20 mouse cellular contexts compared by ENCODE assay signal in genomic region chr8:111602050-111602449, GRCm38 (mm10). TPM values are rescaled to one million over a fixed set of nuclear protein-coding genes. Genes with fewer than 3 reads are reported as not detected.
DNase-seq lines count a peak whose midpoint lies in the region; ATAC-seq and TF ChIP-seq lines count a peak whose summit lies in the region.
"Had no signal": no experiment of that assay in that cellular context is flagged by ENCODE, and none has a peak within 500 bp of the region (broad histone marks: within the 10 kb centered on the region; RNA-seq: fewer than 3 reads in every experiment).

No protein-coding gene starts in this region.

- H3K9ac ChIP-seq in forebrain, embryonic 14.5 days (ENCODE audit: low read length), result no peak overlapping the region
- no peak overlapping the region for H3K9ac ChIP-seq in lung, postnatal 0 days (replicated peaks; ENCODE audit: low read depth)
- H3K9ac ChIP-seq: heart, embryonic 12.5 days; intestine, embryonic 15.5 days; liver, embryonic 14.5 days; stomach, embryonic 15.5 days had no signal

- no peak for TF ChIP-seq POLR2A in cerebellum, adult 2 months (IDR thresholded peaks at IDR 0.05; ENCODE audit: borderline replicate concordance, insufficient read depth, low read length)

- H3K4me2 ChIP-seq in forebrain, embryonic 14.5 days (ENCODE audit: low read length), result no peak overlapping the region
- H3K4me2 ChIP-seq in lung, postnatal 0 days (replicated peaks; ENCODE audit: low read depth, low read length), result no peak overlapping the region
- H3K4me2 ChIP-seq: heart, embryonic 12.5 days; intestine, embryonic 15.5 days; stomach, embryonic 15.5 days had no signal

- H3K27me3 ChIP-seq in forebrain, embryonic 14.5 days (replicated peaks; ENCODE audit: control insufficient read depth, insufficient read depth, low read length), result no peaks in the 10 kb centered on the region
- H3K27me3 ChIP-seq in forebrain, embryonic 10.5 days (ENCODE audit: poor library complexity, severe bottlenecking), result no peaks in the 10 kb centered on the region
- H3K27me3 ChIP-seq in cerebellum, adult 2 months (ENCODE audit: control insufficient read depth, insufficient read depth, low read length), result no peaks in the 10 kb centered on the region
- no peaks in the 10 kb centered on the region for H3K27me3 ChIP-seq in hindbrain, embryonic 10.5 days (ENCODE audit: insufficient read depth, poor library complexity, severe bottlenecking)
- H3K27me3 ChIP-seq in lung, postnatal 0 days (replicated peaks; ENCODE audit: insufficient read depth, low read length), result no peaks in the 10 kb centered on the region
- H3K27me3 ChIP-seq: heart, embryonic 12.5 days; intestine, embryonic 15.5 days; stomach, embryonic 15.5 days had no signal

- no peak overlapping the region for H3K4me3 ChIP-seq in forebrain, embryonic 14.5 days (ENCODE audit: low read depth, low read length)
- no peak overlapping the region for H3K4me3 ChIP-seq in forebrain, embryonic 10.5 days
- no peak overlapping the region for H3K4me3 ChIP-seq in layer of hippocampus, adult 2 months
- no peak overlapping the region for H3K4me3 ChIP-seq in cerebellum, adult 2 months (replicated peaks; ENCODE audit: insufficient read depth, low read depth, low read length)
- no peak overlapping the region for H3K4me3 ChIP-seq in hindbrain, embryonic 10.5 days
- no peak overlapping the region for H3K4me3 ChIP-seq in lung, postnatal 0 days (ENCODE audit: low read depth, low read length)
- H3K4me3 ChIP-seq: erythroblast, embryonic 14.5 days; heart, embryonic 12.5 days; intestine, embryonic 15.5 days; limb, embryonic 10.5 days; midbrain, embryonic 10.5 days; stomach, embryonic 15.5 days had no signal

- H3K27ac ChIP-seq in forebrain, embryonic 14.5 days (ENCODE audit: low read depth, low read length), result no peak overlapping the region
- H3K27ac ChIP-seq in forebrain, embryonic 10.5 days, result no peak overlapping the region
- no peak overlapping the region for H3K27ac ChIP-seq in layer of hippocampus, adult 2 months
- no peak overlapping the region for H3K27ac ChIP-seq in cerebellum, adult 2 months (ENCODE audit: insufficient read depth, low read length)
- H3K27ac ChIP-seq in hindbrain, embryonic 10.5 days, result no peak overlapping the region
- H3K27ac ChIP-seq in lung, postnatal 0 days (ENCODE audit: low read length), result no peak overlapping the region
- H3K27ac ChIP-seq: intestine, embryonic 15.5 days; limb, embryonic 10.5 days; liver, embryonic 14.5 days; midbrain, embryonic 10.5 days; stomach, embryonic 15.5 days had no signal

- no peak for TF ChIP-seq EP300 in lung, postnatal 0 days (IDR thresholded peaks at IDR 0.05)

- TF ChIP-seq CTCF in layer of hippocampus, adult 2 months (conservative IDR thresholded peaks at IDR 0.05), result no peak
- no peak for TF ChIP-seq CTCF in cerebellum, adult 2 months (IDR thresholded peaks at IDR 0.05; ENCODE audit: borderline replicate concordance, insufficient read depth, low read depth, low read length)
- TF ChIP-seq CTCF in lung, postnatal 0 days (IDR thresholded peaks at IDR 0.05), result no peak

- no peaks in the 10 kb centered on the region for H3K36me3 ChIP-seq in forebrain, embryonic 14.5 days (ENCODE audit: control insufficient read depth, insufficient read depth, low read length)
- peaks cover 28% of the 10 kb centered on the region for H3K36me3 ChIP-seq in forebrain, embryonic 10.5 days (replicated peaks)
- peaks cover 19% of the 10 kb centered on the region for H3K36me3 ChIP-seq in hindbrain, embryonic 10.5 days
- H3K36me3 ChIP-seq in lung, postnatal 0 days (ENCODE audit: insufficient read depth, low read length), result no peaks in the 10 kb centered on the region
- H3K36me3 ChIP-seq: heart, embryonic 12.5 days; intestine, embryonic 15.5 days had no signal

- no peaks in the 10 kb centered on the region for H3K4me1 ChIP-seq in forebrain, embryonic 14.5 days (ENCODE audit: control insufficient read depth, insufficient read depth, low read length)
- peaks cover 9% of the 10 kb centered on the region for H3K4me1 ChIP-seq in forebrain, embryonic 10.5 days
- H3K4me1 ChIP-seq in cerebellum, adult 2 months (ENCODE audit: control insufficient read depth, insufficient read depth, low read length), result peaks cover 19% of the 10 kb centered on the region
- peaks cover 12% of the 10 kb centered on the region for H3K4me1 ChIP-seq in hindbrain, embryonic 10.5 days (replicated peaks)
- H3K4me1 ChIP-seq in lung, postnatal 0 days (ENCODE audit: insufficient read depth, low read depth, low read length), result no peaks in the 10 kb centered on the region; the same call in 1 of the 2 replicates

- 94% methylated on average over 4 of the region's 4 CpGs for WGBS in forebrain, embryonic 14.5 days
- 95% methylated on average over 4 of the region's 4 CpGs for WGBS in forebrain, embryonic 10.5 days
- WGBS in cerebellum, adult 2 months, result 36% methylated on average over 4 of the region's 4 CpGs
- 98% methylated on average over 4 of the region's 4 CpGs for WGBS in hindbrain, embryonic 10.5 days
- WGBS in lung, postnatal 0 days, result 92% methylated on average over 4 of the region's 4 CpGs

- peak; percentile 46 for DNase-seq in forebrain, embryonic 14.5 days (ENCODE audit: low spot score)
- DNase-seq in forebrain, embryonic 10.5 days (ENCODE audit: extremely low spot score, low spot score), result no peak
- DNase-seq in layer of hippocampus, adult 2 months (ENCODE audit: low spot score in 2 of 2), result peak; percentile 44 to 54
- no peak for DNase-seq in layer of hippocampus, postnatal 36 days
- DNase-seq in cerebellum, adult 2 months, result peak; percentile 65 to 87
- DNase-seq in layer of hippocampus, postnatal 14 days (ENCODE audit: low spot score in 2 of 2), result peak; percentile 31 to 47
- no peak for DNase-seq in hindbrain, embryonic 10.5 days (ENCODE audit: low spot score)
- DNase-seq in lung, postnatal 0 days (ENCODE audit: low spot score), result no peak
- DNase-seq: adrenal gland, adult 2 months; gastrocnemius, postnatal 10 days; heart, postnatal 4 days; kidney, postnatal 10 days; thymus, postnatal 25 days had no signal

- H3K9me3 ChIP-seq in forebrain, embryonic 14.5 days (replicated peaks; ENCODE audit: control insufficient read depth, low read length), result no peaks in the 10 kb centered on the region
- H3K9me3 ChIP-seq in forebrain, embryonic 10.5 days, result no peaks in the 10 kb centered on the region
- H3K9me3 ChIP-seq in hindbrain, embryonic 10.5 days, result no peaks in the 10 kb centered on the region
- no peaks in the 10 kb centered on the region for H3K9me3 ChIP-seq in lung, postnatal 0 days (ENCODE audit: low read length)
- H3K9me3 ChIP-seq: heart, embryonic 12.5 days; intestine, embryonic 15.5 days; limb, embryonic 10.5 days; midbrain, embryonic 10.5 days; stomach, embryonic 15.5 days had no signal

- ATAC-seq in forebrain, embryonic 14.5 days, result no peak
- no peak for ATAC-seq in lung, postnatal 0 days
- ATAC-seq: intestine, embryonic 15.5 days had no signal

RNA-seq across cellular contexts. Expression of gene Ldhd, which starts 28.1 kb away (rescaled TPM):
- 0.20 and 0.22 TPM in 2 replicates for polyA plus RNA-seq in forebrain, embryonic 14.5 days (2014; fragmentation: Nextera tagmentation; extraction: Ambion mirVana)
- polyA plus RNA-seq in forebrain, embryonic 10.5 days (2016; fragmentation: Nextera tagmentation; extraction: Ambion mirVana), result 0.14 TPM in 1 of 2 replicates, not detected in the other
- 1 to 10 TPM; 6.8 to 7.8 TPM for total RNA-seq in layer of hippocampus, adult 2 months (2021)
- 1 to 10 TPM; 6.8 TPM for total RNA-seq in layer of hippocampus, postnatal 36 days (2021)
- 22.9 and 24.4 TPM in 2 replicates for polyA plus RNA-seq in cerebellum, adult 2 months (2012; rRNA removed)
- total RNA-seq in layer of hippocampus, postnatal 14 days (2021), result 1 to 10 TPM; 4.6 to 6.2 TPM
- polyA plus RNA-seq in hindbrain, embryonic 10.5 days (2016; fragmentation: Nextera tagmentation; extraction: Ambion mirVana), result 0.24 and 0.26 TPM in 2 replicates
- 1.6 and 1.7 TPM in 2 replicates for polyA plus RNA-seq in lung, postnatal 0 days (2015; fragmentation: Nextera tagmentation; extraction: Ambion mirVana)
- polyA plus RNA-seq: erythroblast, embryonic 14.5 days had no signal

RNA-seq across cellular contexts. Expression of gene Zfp1, which starts 41.2 kb away (rescaled TPM):
- 26.1 and 32.9 TPM in 2 replicates for polyA plus RNA-seq in forebrain, embryonic 14.5 days (2014; fragmentation: Nextera tagmentation; extraction: Ambion mirVana)
- 23.0 and 24.3 TPM in 2 replicates for polyA plus RNA-seq in forebrain, embryonic 10.5 days (2016; fragmentation: Nextera tagmentation; extraction: Ambion mirVana)
- total RNA-seq in layer of hippocampus, adult 2 months (2021), result 10 to 100 TPM; 24.0 to 25.1 TPM
- total RNA-seq in layer of hippocampus, postnatal 36 days (2021), result 10 to 100 TPM; 19.7 to 21.8 TPM
- 23.7 and 26.0 TPM in 2 replicates for polyA plus RNA-seq in cerebellum, adult 2 months (2012; rRNA removed)
- total RNA-seq in layer of hippocampus, postnatal 14 days (2021), result 10 to 100 TPM; 21.2 to 22.7 TPM
- 20.2 and 23.8 TPM in 2 replicates for polyA plus RNA-seq in hindbrain, embryonic 10.5 days (2016; fragmentation: Nextera tagmentation; extraction: Ambion mirVana)
- 11.1 and 11.5 TPM in 2 replicates for polyA plus RNA-seq in lung, postnatal 0 days (2015; fragmentation: Nextera tagmentation; extraction: Ambion mirVana)

Comparison
In these comparisons a context has a peak if more than half of its experiments do, and no peak if none do; other contexts are left out.
1. DNase-seq: peak in forebrain, embryonic 14.5 days (single experiment), layer of hippocampus, adult 2 months (2 of 2), cerebellum, adult 2 months (2 of 2) and layer of hippocampus, postnatal 14 days (2 of 2); none in forebrain, embryonic 10.5 days (single experiment), layer of hippocampus, postnatal 36 days (0 of 2), hindbrain, embryonic 10.5 days (single experiment) and lung, postnatal 0 days (single experiment).